Mouse (Mus musculus) forebrain, embryonic 14.5 days (tissue): ENCODE results near the gene Plekhb1. TPM values are rescaled to one million over a fixed set of nuclear protein-coding genes. Genes with fewer than 3 reads are reported as not detected.
A peak's percentile ranks its signal among the peaks of the same experiment; 100 is the strongest.

Experiments used
- ATAC-seq: fragments of 200-750 bp; cut with Nextera tagmentation; 2 replicates; pipeline ENCODE4 v1.8.0; 2017; ENCODE audit warnings: mild to moderate bottlenecking, moderate library complexity
- DNase-seq: peaks from one replicate; pipeline ENCODE4 v3.0.0-alpha.2; 2015; ENCODE audit warnings: low spot score
- H3K27ac ChIP-seq: fragments of 300-500 bp; sonication (generic); 2 replicates; pipeline ENCODE4 v1.5.1; 2014; ENCODE audit warnings: low read depth, mild to moderate bottlenecking, control low read depth, low read length, moderate library complexity
- H3K27me3 ChIP-seq: fragments of 300-500 bp; sonication (generic); replicated peaks from 2 replicates; pipeline ENCODE4 v1.6.1; 2014; ENCODE audit warnings: low read length, control low read depth, mixed read lengths; ENCODE audit not compliant: control insufficient read depth, insufficient read depth
- H3K36me3 ChIP-seq: fragments of 300-500 bp; sonication (generic); 2 replicates; pipeline ENCODE4 v1.6.1; 2014; ENCODE audit warnings: low read length, control low read depth; ENCODE audit not compliant: control insufficient read depth, insufficient read depth
- H3K4me1 ChIP-seq: fragments of 300-500 bp; sonication (generic); 2 replicates; pipeline ENCODE4 v1.6.1; 2014; ENCODE audit warnings: antibody characterized with exemption, low read length, control low read depth; ENCODE audit not compliant: control insufficient read depth, insufficient read depth
- H3K4me2 ChIP-seq: fragments of 300-500 bp; sonication (generic); 2 replicates; pipeline ENCODE4 v1.6.1; 2014; ENCODE audit warnings: mild to moderate bottlenecking, control low read depth, low read length
- H3K4me3 ChIP-seq: fragments of 300-500 bp; sonication (generic); 2 replicates; pipeline ENCODE4 v1.5.1; 2014; ENCODE audit warnings: low read depth, low read length, control low read depth
- H3K9ac ChIP-seq: fragments of 300-500 bp; sonication (generic); 2 replicates; pipeline ENCODE4 v1.6.1; 2014; ENCODE audit warnings: mild to moderate bottlenecking, low read length, control low read depth, moderate library complexity
- H3K9me3 ChIP-seq: fragments of 300-500 bp; sonication (generic); replicated peaks from 2 replicates; pipeline ENCODE4 v1.6.1; 2016; ENCODE audit warnings: low read length, control low read depth, mixed read lengths; ENCODE audit not compliant: control insufficient read depth
- WGBS: fragments of 180-500 bp; shearing (Covaris S2); extraction: QIAGEN DNeasy Blood & Tissue Kit; methylation state at CpG from one replicate; pipeline ENCODE4 v1.1.7; 2014; 5-methylcytosine and 5-hydroxymethylcytosine counted together
- polyA plus RNA-seq: library from polyadenylated mRNA; unstranded; fragments of >200 nt; fragmentation: Nextera tagmentation; extraction: Ambion mirVana; gene quantifications from 2 replicates; pipeline ENCODE4 v1.2.1, GENCODE M21; 2014

Plekhb1 gene
- polyA plus RNA-seq, 1 experiment from 2014 or later, result 5.7 TPM

GRCm38 (mm10) chr7:100684081-100684480, 21.9 kb upstream of the Plekhb1 start:
- H3K9ac ChIP-seq, result no peak overlapping the region
- no peak for ATAC-seq
- H3K9me3 ChIP-seq, result no peaks in the 10 kb centered on the region
- 82% methylated on average over 5 of the region's 5 CpGs for WGBS
- H3K4me3 ChIP-seq, result no peak overlapping the region
- no peaks in the 10 kb centered on the region for H3K4me1 ChIP-seq
- H3K4me2 ChIP-seq, result no peak overlapping the region
- no peaks in the 10 kb centered on the region for H3K36me3 ChIP-seq
- H3K27ac ChIP-seq, result no peak overlapping the region
- no peak for DNase-seq
- no peaks in the 10 kb centered on the region for H3K27me3 ChIP-seq

GRCm38 (mm10) chr7:100683241-100683640, 21.0 kb upstream of the Plekhb1 start:
- H3K4me2 ChIP-seq, result no peak overlapping the region
- 38% methylated on average over 1 of the region's 1 CpGs for WGBS
- no peaks in the 10 kb centered on the region for H3K27me3 ChIP-seq
- H3K9me3 ChIP-seq, result no peaks in the 10 kb centered on the region
- H3K4me3 ChIP-seq, result no peak overlapping the region
- no peak for ATAC-seq
- H3K36me3 ChIP-seq, result no peaks in the 10 kb centered on the region
- DNase-seq, result peak; percentile 56
- H3K4me1 ChIP-seq, result no peaks in the 10 kb centered on the region
- H3K9ac ChIP-seq, result no peak overlapping the region
- no peak overlapping the region for H3K27ac ChIP-seq

- Histone ChIP-seq H3K4me2 (no peak overlapping the region), H3K4me1 (no peaks in the 10 kb centered on the region), H3K9me3 (no peaks in the 10 kb centered on the region), H3K27ac (no peak overlapping the region), H3K4me3 (no peak overlapping the region), H3K27me3 (no peaks in the 10 kb centered on the region), H3K36me3 (no peaks in the 10 kb centered on the region), H3K9ac (no peak overlapping the region)
- ATAC-seq (no peak), DNase-seq (no peak)
- 55% methylated on average over 5 of the region's 5 CpGs for WGBS
These were observed 18.9 kb upstream of the Plekhb1 start for GRCm38 (mm10) chr7:100681132-100681531.

GRCm38 (mm10) chr7:100678948-100679880, 17.0 kb upstream of the Plekhb1 start:
- Histone ChIP-seq H3K4me2 (no peak overlapping the region), H3K27me3 (no peaks in the 10 kb centered on the region), H3K4me1 (no peaks in the 10 kb centered on the region), H3K9ac (no peak overlapping the region), H3K4me3 (no peak overlapping the region), H3K36me3 (no peaks in the 10 kb centered on the region), H3K27ac (no peak overlapping the region), H3K9me3 (no peaks in the 10 kb centered on the region)
- no peak for DNase-seq
- 65% methylated on average over 15 of the region's 15 CpGs for WGBS
- ATAC-seq, result no peak

GRCm38 (mm10) chr7:100678052-100678451, 15.8 kb upstream of the Plekhb1 start:
- ATAC-seq, result no peak
- no peaks in the 10 kb centered on the region for H3K27me3 ChIP-seq
- WGBS, result 84% methylated on average over 5 of the region's 5 CpGs
- no peak overlapping the region for H3K4me2 ChIP-seq
- H3K9me3 ChIP-seq, result no peaks in the 10 kb centered on the region
- H3K27ac ChIP-seq, result no peak overlapping the region
- H3K4me1 ChIP-seq, result no peaks in the 10 kb centered on the region
- H3K4me3 ChIP-seq, result no peak overlapping the region
- H3K9ac ChIP-seq, result no peak overlapping the region
- no peak for DNase-seq
- no peaks in the 10 kb centered on the region for H3K36me3 ChIP-seq

- H3K4me1 ChIP-seq, result no peaks in the 10 kb centered on the region
- H3K36me3 ChIP-seq, result no peaks in the 10 kb centered on the region
- DNase-seq (no peak), ATAC-seq (no peak)
- 96% methylated on average over 2 of the region's 2 CpGs for WGBS
- no peak overlapping the region for H3K27ac ChIP-seq
- H3K27me3 ChIP-seq, result no peaks in the 10 kb centered on the region
- H3K9ac ChIP-seq, result no peak overlapping the region
- no peak overlapping the region for H3K4me2 ChIP-seq
- H3K4me3 ChIP-seq, result no peak overlapping the region
- H3K9me3 ChIP-seq, result no peaks in the 10 kb centered on the region
These were observed 12.7 kb upstream of the Plekhb1 start for GRCm38 (mm10) chr7:100674941-100675340.

- Histone ChIP-seq H3K27me3 (no peaks in the 10 kb centered on the region), H3K4me1 (no peaks in the 10 kb centered on the region), H3K9ac (no peak overlapping the region), H3K4me3 (no peak overlapping the region), H3K27ac (no peak overlapping the region), H3K9me3 (no peaks in the 10 kb centered on the region), H3K36me3 (no peaks in the 10 kb centered on the region), H3K4me2 (no peak overlapping the region)
- ATAC-seq, result no peak
- 72% methylated on average over 7 of the region's 7 CpGs for WGBS
- no peak for DNase-seq
These were observed 11.2 kb upstream of the Plekhb1 start for GRCm38 (mm10) chr7:100673452-100673851.

GRCm38 (mm10) chr7:100670646-100671045, 8.4 kb upstream of the Plekhb1 start:
- Histone ChIP-seq H3K4me2 (no peak overlapping the region), H3K9ac (no peak overlapping the region), H3K27ac (no peak overlapping the region), H3K36me3 (no peaks in the 10 kb centered on the region), H3K27me3 (no peaks in the 10 kb centered on the region), H3K4me3 (no peak overlapping the region), H3K4me1 (no peaks in the 10 kb centered on the region), H3K9me3 (no peaks in the 10 kb centered on the region)
- DNase-seq (no peak), ATAC-seq (no peak)
- WGBS, result 87% methylated on average over 5 of the region's 5 CpGs

- Histone ChIP-seq H3K9ac (0 out of 2 replicates have a peak overlapping the region, but pooled peaks have one; percentile 4), H3K27me3 (no peaks in the 10 kb centered on the region), H3K4me2 (peak overlapping the region; percentile 36; the same call in 1 of the 2 replicates), H3K4me1 (peaks cover 6% of the 10 kb centered on the region; the same call in 1 of the 2 replicates), H3K36me3 (no peaks in the 10 kb centered on the region), H3K9me3 (no peaks in the 10 kb centered on the region), H3K27ac (no peak overlapping the region), H3K4me3 (no peak overlapping the region)
- ATAC-seq (no peak), DNase-seq (no peak)
- 67% methylated on average over 11 of the region's 11 CpGs for WGBS
These were observed 1.6 kb upstream of the Plekhb1 start for GRCm38 (mm10) chr7:100663729-100664304.
